Mouse (Mus musculus): ENCODE data around the gene Kcnj16. TPM values are rescaled to one million over a fixed set of nuclear protein-coding genes. Genes with fewer than 3 reads are reported as not detected.

Kcnj16 gene
- total and polyA plus RNA-seq, 3 experiments: not detected

DNA sequence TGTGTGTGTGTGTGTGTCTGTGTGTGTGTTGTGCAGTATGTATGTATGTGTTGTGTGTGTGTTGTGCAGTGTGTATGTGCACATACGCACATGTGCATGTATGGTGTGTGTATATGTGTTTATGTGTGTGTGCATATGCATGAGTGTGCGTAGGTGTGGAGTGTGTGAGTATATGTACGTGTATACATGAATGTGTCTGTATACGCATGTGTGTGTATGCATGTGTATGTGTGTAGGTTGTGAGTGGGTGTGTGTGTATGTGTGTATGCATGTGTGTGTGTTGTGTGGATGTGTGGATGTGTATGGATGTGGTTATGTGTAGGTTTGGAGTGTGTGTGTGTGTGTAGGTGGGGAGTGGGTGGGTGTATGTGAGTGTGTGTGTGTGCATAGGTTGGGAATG, 89.6 kb downstream of the Kcnj16 start:
- in situ Hi-C loops (cut with MboI; ENCODE audit: low pct_ligation_motif_present, low pct_unique_long_range_greater_than_20kb, low sequenced_read_pairs) (loop anchor here (25.0 kb wide), 2 partner anchors 380 to 695 kb away; no protein-coding TSS in a partner anchor), dilution Hi-C loops (cut with MboI; ENCODE audit: extremely low pct_ligation_motif_present, extremely low pct_unique_long_range_greater_than_20kb, low sequenced_read_pairs) (no loop called here)
- Histone ChIP-seq H3K4me3 (replicated peaks in 1 of 3; ENCODE audit: low read depth in 2 of 3, low read length in 2 of 3, poor library complexity in 1 of 3) (no peak overlapping the region), H3K36me3 (replicated peaks in 1 of 2; ENCODE audit: control insufficient read depth in 1 of 2, insufficient read depth in 1 of 2, low read length in 1 of 2) (no peaks in the 10 kb centered on the region), H3K27me3 (replicated peaks) (no peaks in the 10 kb centered on the region), H3K4me1 (ENCODE audit: control insufficient read depth in 1 of 2, insufficient read depth in 2 of 2) (0 out of 4 replicates have a peak, but pooled peaks cover 0 to 3% of the 10 kb centered on the region in 2 experiments), H3K9me3 (replicated peaks; ENCODE audit: low read length) (no peaks in the 10 kb centered on the region), H3K79me2 (replicated peaks; ENCODE audit: control insufficient read depth, extremely low read depth, insufficient read depth, poor library complexity, severe bottlenecking) (no peaks in the 10 kb centered on the region), H3K4me2 (ENCODE audit: insufficient read depth, low read depth, poor library complexity, severe bottlenecking) (no peak overlapping the region), H3K9ac (ENCODE audit: insufficient read depth, low read depth) (no peak overlapping the region), H3K27ac (ENCODE audit: insufficient read depth, low read depth) (no peak overlapping the region; the same call in 1 of the 2 replicates)
- DNase-seq (ENCODE audit: extremely low read depth): no peak
- no peak for TF ChIP-seq CHD2 (IDR thresholded peaks at IDR 0.05; ENCODE audit: low read length)
- no peak for TF ChIP-seq MAFK (IDR thresholded peaks at IDR 0.05; ENCODE audit: insufficient replicate concordance, low read length)

DNA sequence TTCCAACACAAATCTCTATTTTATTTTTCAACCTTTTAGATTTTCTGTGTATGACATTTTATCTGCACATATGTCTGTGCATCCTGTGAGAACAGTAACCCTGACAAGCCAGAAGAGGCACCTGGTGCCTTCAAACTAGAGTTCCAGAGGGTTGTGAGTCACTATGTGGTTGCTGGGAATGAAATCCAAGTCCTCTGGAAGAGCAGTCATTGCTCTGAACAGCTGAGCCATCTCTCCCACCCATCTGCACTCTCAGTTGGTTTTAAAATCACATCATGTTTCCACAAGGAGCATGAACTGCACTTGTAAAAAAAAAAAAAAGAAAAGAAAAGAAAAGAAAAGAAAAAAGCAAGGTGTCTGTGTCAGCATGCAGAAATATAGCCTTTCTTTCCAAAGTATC, 91.6 kb downstream of the Kcnj16 start:
- dilution Hi-C loops (cut with MboI; ENCODE audit: extremely low pct_ligation_motif_present, extremely low pct_unique_long_range_greater_than_20kb, low sequenced_read_pairs) (no loop called here), in situ Hi-C loops (cut with MboI; ENCODE audit: low pct_ligation_motif_present, low pct_unique_long_range_greater_than_20kb, low sequenced_read_pairs) (loop anchor here (25.0 kb wide), 2 partner anchors 378 to 697 kb away; no protein-coding TSS in a partner anchor)
- Histone ChIP-seq H3K27ac (ENCODE audit: insufficient read depth, low read depth) (no peak overlapping the region), H3K4me2 (ENCODE audit: insufficient read depth, low read depth, poor library complexity, severe bottlenecking) (no peak overlapping the region), H3K9ac (ENCODE audit: insufficient read depth, low read depth) (no peak overlapping the region), H3K4me3 (replicated peaks in 1 of 3; ENCODE audit: low read depth in 2 of 3, low read length in 2 of 3, poor library complexity in 1 of 3) (no peak overlapping the region), H3K4me1 (ENCODE audit: control insufficient read depth in 1 of 2, insufficient read depth in 2 of 2) (no peaks in the 10 kb centered on the region), H3K27me3 (replicated peaks) (no peaks in the 10 kb centered on the region), H3K36me3 (replicated peaks in 1 of 2; ENCODE audit: control insufficient read depth in 1 of 2, insufficient read depth in 1 of 2, low read length in 1 of 2) (no peaks in the 10 kb centered on the region), H3K9me3 (replicated peaks; ENCODE audit: low read length) (no peaks in the 10 kb centered on the region), H3K79me2 (replicated peaks; ENCODE audit: control insufficient read depth, extremely low read depth, insufficient read depth, poor library complexity, severe bottlenecking) (no peaks in the 10 kb centered on the region)
- DNase-seq (ENCODE audit: extremely low read depth): no peak
- TF ChIP-seq TCF12 (IDR thresholded peaks at IDR 0.05; ENCODE audit: low read depth, low read length) (no peak), KAT2A (IDR thresholded peaks at IDR 0.05; ENCODE audit: insufficient replicate concordance, low read length) (no peak), MAFK (IDR thresholded peaks at IDR 0.05; ENCODE audit: insufficient replicate concordance, low read length) (no peak), UBTF (IDR thresholded peaks at IDR 0.05; ENCODE audit: low read depth, low read length) (no peak)

DNA sequence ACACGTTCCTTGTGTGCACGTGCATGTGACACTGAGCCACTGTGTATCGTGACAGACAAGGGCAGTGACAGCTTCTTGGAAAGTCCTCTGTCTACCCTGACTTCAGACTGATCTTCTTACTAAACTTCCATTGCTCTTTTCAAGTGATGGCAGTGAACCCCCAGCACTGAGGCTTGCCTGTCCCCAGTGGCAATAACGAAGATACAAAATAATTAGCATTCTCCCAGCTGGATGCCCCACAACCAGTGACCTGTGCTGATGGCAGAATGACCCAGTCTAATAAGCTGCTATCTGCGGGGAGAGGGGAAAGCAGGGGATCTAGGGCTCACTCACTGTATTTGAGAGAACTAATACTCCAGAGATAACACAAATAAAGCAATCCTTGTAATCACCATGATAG, 92.4 kb downstream of the Kcnj16 start:
- no peaks in the 10 kb centered on the region for H3K9me3 ChIP-seq (replicated peaks; ENCODE audit: low read length)
- no peaks in the 10 kb centered on the region for H3K4me1 ChIP-seq (ENCODE audit: control insufficient read depth in 1 of 2, insufficient read depth in 2 of 2)
- dilution Hi-C loops (cut with MboI; ENCODE audit: extremely low pct_ligation_motif_present, extremely low pct_unique_long_range_greater_than_20kb, low sequenced_read_pairs): no loop called here
- H3K36me3 ChIP-seq (replicated peaks in 1 of 2; ENCODE audit: control insufficient read depth in 1 of 2, insufficient read depth in 1 of 2, low read length in 1 of 2): no peaks in the 10 kb centered on the region
- in situ Hi-C loops (cut with MboI; ENCODE audit: low pct_ligation_motif_present, low pct_unique_long_range_greater_than_20kb, low sequenced_read_pairs): loop anchor here (25.0 kb wide), 2 partner anchors 377 to 698 kb away; no protein-coding TSS in a partner anchor
- H3K79me2 ChIP-seq (replicated peaks; ENCODE audit: control insufficient read depth, extremely low read depth, insufficient read depth, poor library complexity, severe bottlenecking): no peaks in the 10 kb centered on the region
- no peak overlapping the region for H3K27ac ChIP-seq (ENCODE audit: insufficient read depth, low read depth)
- H3K4me3 ChIP-seq (replicated peaks in 1 of 3; ENCODE audit: low read depth in 2 of 3, low read length in 2 of 3, poor library complexity in 1 of 3): no peak overlapping the region
- no peak for DNase-seq (ENCODE audit: extremely low read depth)
- no peak overlapping the region for H3K4me2 ChIP-seq (ENCODE audit: insufficient read depth, low read depth, poor library complexity, severe bottlenecking)
- TF ChIP-seq CHD1 (IDR thresholded peaks at IDR 0.05; ENCODE audit: low read depth, low read length) (no peak), POLR2AphosphoS2 (IDR thresholded peaks at IDR 0.05; ENCODE audit: low read depth, low read length) (no peak), KAT2A (IDR thresholded peaks at IDR 0.05; ENCODE audit: insufficient replicate concordance, low read length) (no peak), TBP (conservative IDR thresholded peaks at IDR 0.05; ENCODE audit: low read depth, low read length) (no peak), ETS1 (conservative IDR thresholded peaks at IDR 0.05; ENCODE audit: low read depth, low read length) (no peak), SMC3 (IDR thresholded peaks at IDR 0.05; ENCODE audit: low read depth, low read length) (no peak), JUN (IDR thresholded peaks at IDR 0.05; ENCODE audit: insufficient read depth, low read depth, low read length) (no peak), TCF12 (IDR thresholded peaks at IDR 0.05; ENCODE audit: low read depth, low read length) (no peak), CTCF (conservative IDR thresholded peaks at IDR 0.05 in 1 of 2, IDR thresholded peaks at IDR 0.05 in 1 of 2; ENCODE audit: low read depth in 2 of 2, low read length in 2 of 2) (no peak), E2F4 (IDR thresholded peaks at IDR 0.05; ENCODE audit: insufficient replicate concordance, low read depth, low read length) (no peak), MAFK (IDR thresholded peaks at IDR 0.05; ENCODE audit: insufficient replicate concordance, low read length) (no peak), NRF1 (IDR thresholded peaks at IDR 0.05; ENCODE audit: low read depth, low read length) (no peak), JUND (conservative IDR thresholded peaks at IDR 0.05; ENCODE audit: low read depth, low read length) (no peak)
- H3K9ac ChIP-seq (ENCODE audit: insufficient read depth, low read depth): no peak overlapping the region
- H3K27me3 ChIP-seq (replicated peaks): no peaks in the 10 kb centered on the region

Measured in CH12.LX (cell line).